Mouse (Mus musculus): Measurements from ENCODE around the gene Man2b1. TPM values are rescaled to one million over a fixed set of nuclear protein-coding genes. Genes with fewer than 3 reads are reported as not detected.

The Man2b1 gene
- total and polyA plus RNA-seq, 2 experiments from 2014 or later, result 18.7 to 29.7 TPM

GRCm38 (mm10) chr8:85059879-85060616, 23.0 kb upstream of the Man2b1 start, which contains the start of gene Fbxw9:
Fbxw9 (plus strand) TSS chr8:85060055.
- Histone ChIP-seq H3K9me3 (ENCODE audit: low read length) (no peaks in the 10 kb centered on the region), H3K4me1 (ENCODE audit: insufficient read depth, low read length) (peaks cover 12% of the 10 kb centered on the region), H3K27ac (ENCODE audit: low read depth, low read length) (peak within 1 kb of the TSS; percentile 28), H3K36me3 (ENCODE audit: insufficient read depth, low read length) (peaks cover 20% of the 10 kb centered on the region), H3K27me3 (ENCODE audit: insufficient read depth, low read length) (no peaks in the 10 kb centered on the region), H3K4me3 (ENCODE audit: low read depth, low read length) (peak within 1 kb of the TSS; percentile 66), H3K9ac (replicated peaks; ENCODE audit: low read length, poor library complexity, severe bottlenecking) (peak within 1 kb of the TSS; percentile 62), H3K4me2 (ENCODE audit: low read depth, low read length, poor library complexity, severe bottlenecking) (peak within 1 kb of the TSS; percentile 79)
- ATAC-seq (ENCODE audit: low FRiP score), result peak; percentile 93
- 2% methylated on average over 52 of the region's 53 CpGs for WGBS
- DNase-seq (ENCODE audit: low spot score), result peak; percentile 97
- TF ChIP-seq CTCF (IDR thresholded peaks at IDR 0.05), result peak; percentile 16; the same call in 1 of the 2 replicates

GRCm38 (mm10) chr8:85062603-85063002, 20.5 kb upstream of the Man2b1 start:
- no peak for TF ChIP-seq CTCF (IDR thresholded peaks at IDR 0.05)
- H3K4me1 ChIP-seq (ENCODE audit: insufficient read depth, low read length), result peaks cover 12% of the 10 kb centered on the region
- ATAC-seq (ENCODE audit: low FRiP score) (no peak), DNase-seq (ENCODE audit: low spot score) (no peak)
- H3K9ac ChIP-seq (replicated peaks; ENCODE audit: low read length, poor library complexity, severe bottlenecking), result no peak overlapping the region
- no peak overlapping the region for H3K4me3 ChIP-seq (ENCODE audit: low read depth, low read length)
- no peaks in the 10 kb centered on the region for H3K9me3 ChIP-seq (ENCODE audit: low read length)
- H3K4me2 ChIP-seq (ENCODE audit: low read depth, low read length, poor library complexity, severe bottlenecking), result no peak overlapping the region
- H3K27me3 ChIP-seq (ENCODE audit: insufficient read depth, low read length), result no peaks in the 10 kb centered on the region
- WGBS, result 97% methylated on average over 4 of the region's 4 CpGs
- H3K27ac ChIP-seq (ENCODE audit: low read depth, low read length), result no peak overlapping the region
- H3K36me3 ChIP-seq (ENCODE audit: insufficient read depth, low read length), result peaks cover 29% of the 10 kb centered on the region

- ATAC-seq (ENCODE audit: low FRiP score) (no peak), DNase-seq (ENCODE audit: low spot score) (no peak)
- no peaks in the 10 kb centered on the region for H3K27me3 ChIP-seq (ENCODE audit: insufficient read depth, low read length)
- no peaks in the 10 kb centered on the region for H3K9me3 ChIP-seq (ENCODE audit: low read length)
- peaks cover 12% of the 10 kb centered on the region for H3K4me1 ChIP-seq (ENCODE audit: insufficient read depth, low read length)
- 38% methylated on average over 2 of the region's 2 CpGs for WGBS
- no peak for TF ChIP-seq CTCF (IDR thresholded peaks at IDR 0.05)
- H3K4me2 ChIP-seq (ENCODE audit: low read depth, low read length, poor library complexity, severe bottlenecking), result no peak overlapping the region
- H3K27ac ChIP-seq (ENCODE audit: low read depth, low read length), result no peak overlapping the region
- peaks cover 36% of the 10 kb centered on the region for H3K36me3 ChIP-seq (ENCODE audit: insufficient read depth, low read length)
- no peak overlapping the region for H3K4me3 ChIP-seq (ENCODE audit: low read depth, low read length)
- H3K9ac ChIP-seq (replicated peaks; ENCODE audit: low read length, poor library complexity, severe bottlenecking), result no peak overlapping the region
Measured at GRCm38 (mm10) chr8:85065213-85065612, 17.9 kb upstream of the Man2b1 start.

GRCm38 (mm10) chr8:85067155-85067554, 15.9 kb upstream of the Man2b1 start:
- Histone ChIP-seq H3K4me2 (ENCODE audit: low read depth, low read length, poor library complexity, severe bottlenecking) (no peak overlapping the region), H3K27ac (ENCODE audit: low read depth, low read length) (no peak overlapping the region), H3K27me3 (ENCODE audit: insufficient read depth, low read length) (no peaks in the 10 kb centered on the region), H3K4me3 (ENCODE audit: low read depth, low read length) (no peak overlapping the region), H3K9ac (replicated peaks; ENCODE audit: low read length, poor library complexity, severe bottlenecking) (no peak overlapping the region), H3K36me3 (ENCODE audit: insufficient read depth, low read length) (peaks cover 36% of the 10 kb centered on the region), H3K9me3 (ENCODE audit: low read length) (no peaks in the 10 kb centered on the region), H3K4me1 (ENCODE audit: insufficient read depth, low read length) (0 out of 2 replicates have a peak, but pooled peaks cover under 1% of the 10 kb centered on the region)
- DNase-seq (ENCODE audit: low spot score) (no peak), ATAC-seq (ENCODE audit: low FRiP score) (no peak)
- 94% methylated on average over 2 of the region's 2 CpGs for WGBS
- TF ChIP-seq CTCF (IDR thresholded peaks at IDR 0.05), result no peak

- no peak for DNase-seq (ENCODE audit: low spot score)
- H3K4me3 ChIP-seq (ENCODE audit: low read depth, low read length), result no peak within 1 kb of the TSS
- H3K4me1 ChIP-seq (ENCODE audit: insufficient read depth, low read length), result no peaks in the 10 kb centered on the region
- H3K36me3 ChIP-seq (ENCODE audit: insufficient read depth, low read length), result peaks cover 32% of the 10 kb centered on the region
- H3K27me3 ChIP-seq (ENCODE audit: insufficient read depth, low read length), result no peaks in the 10 kb centered on the region
- no peak within 1 kb of the TSS for H3K9ac ChIP-seq (replicated peaks; ENCODE audit: low read length, poor library complexity, severe bottlenecking)
- TF ChIP-seq CTCF (IDR thresholded peaks at IDR 0.05), result no peak
- no peak within 1 kb of the TSS for H3K27ac ChIP-seq (ENCODE audit: low read depth, low read length)
- H3K9me3 ChIP-seq (ENCODE audit: low read length), result no peaks in the 10 kb centered on the region
- no peak for ATAC-seq (ENCODE audit: low FRiP score)
- H3K4me2 ChIP-seq (ENCODE audit: low read depth, low read length, poor library complexity, severe bottlenecking), result no peak within 1 kb of the TSS
Measured at GRCm38 (mm10) chr8:85067982-85068381, 15.1 kb upstream of the Man2b1 start, which contains the start of gene Gm5741. Gm5741 (minus strand) TSS chr8:85067982.

GRCm38 (mm10) chr8:85071041-85071440, 12.0 kb upstream of the Man2b1 start:
- H3K9ac ChIP-seq (replicated peaks; ENCODE audit: low read length, poor library complexity, severe bottlenecking), result no peak overlapping the region
- H3K4me1 ChIP-seq (ENCODE audit: insufficient read depth, low read length), result no peaks in the 10 kb centered on the region
- peak overlapping the region; percentile 91 for H3K27ac ChIP-seq (ENCODE audit: low read depth, low read length)
- TF ChIP-seq CTCF (IDR thresholded peaks at IDR 0.05), result no peak
- WGBS, result 83% methylated on average over 5 of the region's 5 CpGs
- H3K27me3 ChIP-seq (ENCODE audit: insufficient read depth, low read length), result no peaks in the 10 kb centered on the region
- DNase-seq (ENCODE audit: low spot score) (no peak), ATAC-seq (ENCODE audit: low FRiP score) (no peak)
- H3K9me3 ChIP-seq (ENCODE audit: low read length), result no peaks in the 10 kb centered on the region
- H3K4me3 ChIP-seq (ENCODE audit: low read depth, low read length), result peak overlapping the region; percentile 92; the same call in 1 of the 2 replicates
- H3K4me2 ChIP-seq (ENCODE audit: low read depth, low read length, poor library complexity, severe bottlenecking), result peak overlapping the region; percentile 47
- H3K36me3 ChIP-seq (ENCODE audit: insufficient read depth, low read length), result peaks cover 40% of the 10 kb centered on the region
